Mouse (Mus musculus): ENCODE data around the gene Gm4553. TPM values are rescaled to one million over a fixed set of nuclear protein-coding genes. Genes with fewer than 3 reads are reported as not detected.

Gm4553 gene
- polyA plus RNA-seq, 1 experiment from 2014 or later, result not detected

GRCm38 (mm10) chr7:142119632-142120031 is 45.9 kb downstream of the Gm4553 start:
- 19% methylated on average over 5 of the region's 5 CpGs for WGBS
- DNase-seq (peak; percentile 49), ATAC-seq (ENCODE audit: low FRiP score, low TSS enrichment) (no peak)
- Histone ChIP-seq H3K27me3 (ENCODE audit: control insufficient read depth, insufficient read depth, low read length) (no peaks in the 10 kb centered on the region), H3K36me3 (ENCODE audit: control insufficient read depth, insufficient read depth, low read length) (no peaks in the 10 kb centered on the region), H3K27ac (replicated peaks; ENCODE audit: low read depth, low read length) (no peak overlapping the region), H3K9ac (replicated peaks; ENCODE audit: low read length) (no peak overlapping the region), H3K4me3 (replicated peaks; ENCODE audit: low read depth, low read length) (no peak overlapping the region), H3K4me1 (ENCODE audit: control insufficient read depth, insufficient read depth, low read length) (no peaks in the 10 kb centered on the region), H3K9me3 (ENCODE audit: control insufficient read depth, low read length) (no peaks in the 10 kb centered on the region), H3K4me2 (ENCODE audit: low read length) (no peak overlapping the region)

Other genes starting within 250 kb of the Gm4553 start
- gene Tollip, start 247.2 kb downstream of the Gm4553 start, polyA plus RNA-seq (2014; fragmentation: Nextera tagmentation; extraction: Ambion mirVana), result 61.9 and 79.7 TPM in 2 replicates
- gene Brsk2, start 216.0 kb downstream of the Gm4553 start, polyA plus RNA-seq (2014; fragmentation: Nextera tagmentation; extraction: Ambion mirVana), result 23.9 and 33.5 TPM in 2 replicates
- 53.5 and 57.2 TPM in 2 replicates for gene Mob2, start 104.7 kb downstream of the Gm4553 start, polyA plus RNA-seq (2014; fragmentation: Nextera tagmentation; extraction: Ambion mirVana)
- 112 and 126 TPM in 2 replicates for gene Dusp8, start 69.9 kb downstream of the Gm4553 start, polyA plus RNA-seq (2014; fragmentation: Nextera tagmentation; extraction: Ambion mirVana)
- gene Gm45618, start 45.0 kb downstream of the Gm4553 start, polyA plus RNA-seq (2014; fragmentation: Nextera tagmentation; extraction: Ambion mirVana), result 0.34 TPM in 1 of 2 replicates, not detected in the other
- not detected in 2 replicates for gene Gm39115, start 29.7 kb downstream of the Gm4553 start, polyA plus RNA-seq (2014; fragmentation: Nextera tagmentation; extraction: Ambion mirVana)
- gene Gm45337, start 21.1 kb downstream of the Gm4553 start, polyA plus RNA-seq (2014; fragmentation: Nextera tagmentation; extraction: Ambion mirVana), result not detected in 2 replicates
- not detected in 2 replicates for gene Gm29735, start 8.6 kb downstream of the Gm4553 start, polyA plus RNA-seq (2014; fragmentation: Nextera tagmentation; extraction: Ambion mirVana)
- not detected in 2 replicates for gene Krtap5-2, start 10.3 kb upstream of the Gm4553 start, polyA plus RNA-seq (2014; fragmentation: Nextera tagmentation; extraction: Ambion mirVana)
- gene Gm10153, start 24.6 kb upstream of the Gm4553 start, polyA plus RNA-seq (2014; fragmentation: Nextera tagmentation; extraction: Ambion mirVana), result not detected in 2 replicates
- not detected in 2 replicates for gene Krtap5-3, start 35.6 kb upstream of the Gm4553 start, polyA plus RNA-seq (2014; fragmentation: Nextera tagmentation; extraction: Ambion mirVana)
- gene Gm7579, start 46.1 kb upstream of the Gm4553 start, polyA plus RNA-seq (2014; fragmentation: Nextera tagmentation; extraction: Ambion mirVana), result not detected in 2 replicates
- not detected in 2 replicates for gene Krtap5-5, start 64.2 kb upstream of the Gm4553 start, polyA plus RNA-seq (2014; fragmentation: Nextera tagmentation; extraction: Ambion mirVana)
- gene Gm40460, start 75.3 kb upstream of the Gm4553 start, polyA plus RNA-seq (2014; fragmentation: Nextera tagmentation; extraction: Ambion mirVana), result not detected in 2 replicates
- not detected in 2 replicates for gene Gm2431, start 92.6 kb upstream of the Gm4553 start, polyA plus RNA-seq (2014; fragmentation: Nextera tagmentation; extraction: Ambion mirVana)
- gene Gm4559, start 108.6 kb upstream of the Gm4553 start, polyA plus RNA-seq (2014; fragmentation: Nextera tagmentation; extraction: Ambion mirVana), result not detected in 2 replicates
- gene Krtap5-1, start 131.4 kb upstream of the Gm4553 start, polyA plus RNA-seq (2014; fragmentation: Nextera tagmentation; extraction: Ambion mirVana), result not detected in 2 replicates
- not detected in 2 replicates for gene Krtap5-4, start 137.8 kb upstream of the Gm4553 start, polyA plus RNA-seq (2014; fragmentation: Nextera tagmentation; extraction: Ambion mirVana)
- gene Ifitm10, start 208.0 kb upstream of the Gm4553 start, polyA plus RNA-seq (2014; fragmentation: Nextera tagmentation; extraction: Ambion mirVana), result 3.9 and 6.1 TPM in 2 replicates
- 1.8 TPM in 1 of 2 replicates, not detected in the other for gene Gm49369, start 216.9 kb upstream of the Gm4553 start, polyA plus RNA-seq (2014; fragmentation: Nextera tagmentation; extraction: Ambion mirVana)
- 208 and 229 TPM in 2 replicates for gene Ctsd, start 222.3 kb upstream of the Gm4553 start, polyA plus RNA-seq (2014; fragmentation: Nextera tagmentation; extraction: Ambion mirVana)